Mouse (Mus musculus) MEL (cell line): Measurements from ENCODE around the gene Zfp644.

ENCODE experiments used
- CTCF ChIP-seq, 3 experiments: IDR thresholded peaks in 2 of 3; conservative IDR thresholded peaks in 1 of 3; 2 replicates each; pipeline ENCODE4 v1.5.1; 2011 to 2012; ENCODE audit warnings: low read length in 3 of 3, low read depth in 2 of 3, mild to moderate bottlenecking in 2 of 3, improper control_type of control experiment in 1 of 3, inconsistent platforms in 1 of 3, mixed read lengths in 1 of 3, moderate library complexity in 1 of 3; ENCODE audit not compliant: control insufficient read depth in 1 of 3, insufficient read depth in 1 of 3, poor library complexity in 1 of 3, severe bottlenecking in 1 of 3
- MAX ChIP-seq: IDR thresholded peaks from 2 replicates; pipeline ENCODE4 v1.6.1; 2011; ENCODE audit warnings: low read length, improper control_type of control experiment
- MEF2A ChIP-seq: IDR thresholded peaks from 2 replicates; pipeline ENCODE4 v1.6.1; 2014; ENCODE audit warnings: low read depth, mild to moderate bottlenecking, inconsistent platforms, low read length, improper control_type of control experiment; ENCODE audit not compliant: poor library complexity, insufficient replicate concordance, severe bottlenecking; ENCODE audit errors: extremely low read depth
- MYC ChIP-seq: IDR thresholded peaks from 2 replicates; pipeline ENCODE4 v1.6.1; 2011; ENCODE audit warnings: low read depth, mild to moderate bottlenecking, low read length, improper control_type of control experiment, moderate library complexity
- ZNF384 ChIP-seq: IDR thresholded peaks from 2 replicates; pipeline ENCODE4 v1.6.1; 2012; ENCODE audit warnings: low read depth, mild to moderate bottlenecking, inconsistent platforms, low read length, improper control_type of control experiment

DNA sequence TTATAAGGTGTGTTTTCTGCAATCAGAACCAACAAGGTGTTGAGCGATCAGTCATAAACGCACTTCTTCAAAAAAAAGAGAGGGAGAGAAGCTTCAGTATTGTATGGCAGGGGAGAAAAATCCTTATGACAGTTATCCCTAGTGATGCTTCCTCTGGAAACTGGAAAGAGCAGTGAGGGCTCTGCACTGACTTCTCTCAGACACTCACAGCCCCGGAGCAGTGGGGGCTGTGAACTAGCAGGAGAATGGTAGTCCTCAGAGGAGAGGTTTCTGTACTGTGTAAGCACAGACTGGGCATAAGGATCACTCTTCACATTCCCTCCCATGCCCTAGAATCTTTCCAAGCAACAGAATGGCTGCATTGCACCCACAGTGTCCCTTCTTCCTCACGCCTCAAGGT lies 122.0 kb downstream of the Zfp644 start:
- TF ChIP-seq MYC = no peak
- TF ChIP-seq CTCF (IDR thresholded peaks at IDR 0.05 in 2 of 3, conservative IDR thresholded peaks at IDR 0.05 in 1 of 3; ENCODE audit: control insufficient read depth in 1 of 3, insufficient read depth in 1 of 3, low read depth in 2 of 3, low read length in 3 of 3, poor library complexity in 1 of 3, severe bottlenecking in 1 of 3) = no peak
- TF ChIP-seq MAX = no peak
- TF ChIP-seq MEF2A = no peak
- TF ChIP-seq ZNF384 = no peak
